Mouse (Mus musculus): ENCODE data around the gene Anapc4.

- no peak for TF ChIP-seq CTCF (IDR thresholded peaks at IDR 0.05; ENCODE audit: extremely low read depth, insufficient read length, insufficient replicate concordance, low read depth, low read length)
- no peak for TF ChIP-seq POLR2A (IDR thresholded peaks at IDR 0.05; ENCODE audit: low read depth, low read length)
Observed at GRCm38 (mm10) chr5:52889919-52890318, 56.1 kb downstream of the Anapc4 start.
